Mouse (Mus musculus) C2C12 (cell line): ENCODE measurements around the gene Bpgm. TPM values are rescaled to one million over a fixed set of nuclear protein-coding genes. Genes with fewer than 3 reads are reported as not detected.

Experiments
- H3K27me3 ChIP-seq: one replicate; pipeline ENCODE4 v1.6.1; 2011; ENCODE audit not compliant: control insufficient read depth, insufficient read depth, insufficient read length
- H3K36me3 ChIP-seq: one replicate; pipeline ENCODE4 v1.6.1; 2011; ENCODE audit not compliant: control insufficient read depth, insufficient read depth
- H3K4me3 ChIP-seq: one replicate; pipeline ENCODE4 v1.5.1; 2011; ENCODE audit warnings: mild to moderate bottlenecking, control low read depth; ENCODE audit not compliant: poor library complexity, insufficient read depth, severe bottlenecking
- H3K79me2 ChIP-seq: one replicate; pipeline ENCODE4 v1.6.1; 2011; ENCODE audit not compliant: control insufficient read depth, insufficient read depth
- H3K79me3 ChIP-seq: one replicate; pipeline ENCODE4 v1.6.1; 2011; ENCODE audit warnings: low read depth, control low read depth
- H3ac ChIP-seq: one replicate; pipeline ENCODE3; 2011; ENCODE audit warnings: low read depth; ENCODE audit not compliant: control insufficient read depth, insufficient read length
- CEBPB ChIP-seq: IDR thresholded peaks from one replicate; pipeline ENCODE4 v1.6.1; 2011; ENCODE audit warnings: low read depth, mild to moderate bottlenecking, control low read depth, moderate library complexity
- CTCF ChIP-seq: IDR thresholded peaks from one replicate; pipeline ENCODE4 v1.5.1; 2011; ENCODE audit not compliant: control insufficient read depth, insufficient read depth, insufficient read length
- FOSL1 ChIP-seq: IDR thresholded peaks from one replicate; pipeline ENCODE4 v1.8.0; 2011; ENCODE audit warnings: mild to moderate bottlenecking, low read length; ENCODE audit not compliant: poor library complexity, insufficient read depth, severe bottlenecking
- MAX ChIP-seq: IDR thresholded peaks from one replicate; pipeline ENCODE4 v1.6.1; 2011; ENCODE audit warnings: mild to moderate bottlenecking, control low read depth
- MYOD1 ChIP-seq: IDR thresholded peaks from one replicate; pipeline ENCODE4 v1.6.1; 2011; ENCODE audit warnings: low read depth; ENCODE audit not compliant: control insufficient read depth, insufficient read length
- MYOG ChIP-seq: IDR thresholded peaks from one replicate; pipeline ENCODE4 v1.6.1; 2011; ENCODE audit not compliant: control insufficient read depth, insufficient read length; ENCODE audit errors: extremely low read depth
- USF1 ChIP-seq: IDR thresholded peaks from one replicate; pipeline ENCODE4 v1.6.1; 2011; ENCODE audit warnings: low read depth, mild to moderate bottlenecking, control low read depth, moderate library complexity
- polyA plus RNA-seq: library from polyadenylated mRNA; unstranded; fragments of >200 nt; fragmentation: generic; extraction: Trizol; gene quantifications from one replicate; pipeline ENCODE4 v1.2.1, GENCODE M21; 2012; ENCODE audit warnings: missing spikeins

Bpgm gene
- polyA plus RNA-seq, 1 experiment = 16.1 TPM

DNA sequence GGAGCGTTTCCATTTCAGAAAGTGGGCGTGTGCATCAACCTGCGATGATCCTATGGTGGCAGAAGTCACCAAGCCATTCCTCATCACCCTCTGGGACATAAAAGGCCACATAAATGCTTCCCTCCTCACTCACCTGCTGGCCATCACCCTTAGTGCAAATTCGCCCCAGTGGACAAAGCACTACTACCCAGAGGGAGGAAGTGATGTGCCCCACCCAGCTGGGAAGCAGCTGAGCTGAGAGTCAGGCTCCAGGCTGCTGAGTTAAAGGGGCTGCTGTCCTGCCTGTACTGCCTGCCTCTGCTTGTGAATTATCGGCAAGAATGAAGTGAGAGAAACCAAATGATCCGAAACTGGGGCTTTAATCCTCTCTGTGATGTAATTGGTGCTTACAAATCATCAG, 49.9 kb downstream of the Bpgm start:
- Histone ChIP-seq H3K4me3 (no peak overlapping the region), H3K79me3 (no peaks in the 10 kb centered on the region), H3K36me3 (no peaks in the 10 kb centered on the region), H3K79me2 (no peaks in the 10 kb centered on the region), H3ac (no peak overlapping the region), H3K27me3 (no peaks in the 10 kb centered on the region)
- TF ChIP-seq MYOD1 (no peak), FOSL1 (no peak), MAX (no peak), USF1 (no peak), CEBPB (no peak), CTCF (no peak), MYOG (no peak)

DNA sequence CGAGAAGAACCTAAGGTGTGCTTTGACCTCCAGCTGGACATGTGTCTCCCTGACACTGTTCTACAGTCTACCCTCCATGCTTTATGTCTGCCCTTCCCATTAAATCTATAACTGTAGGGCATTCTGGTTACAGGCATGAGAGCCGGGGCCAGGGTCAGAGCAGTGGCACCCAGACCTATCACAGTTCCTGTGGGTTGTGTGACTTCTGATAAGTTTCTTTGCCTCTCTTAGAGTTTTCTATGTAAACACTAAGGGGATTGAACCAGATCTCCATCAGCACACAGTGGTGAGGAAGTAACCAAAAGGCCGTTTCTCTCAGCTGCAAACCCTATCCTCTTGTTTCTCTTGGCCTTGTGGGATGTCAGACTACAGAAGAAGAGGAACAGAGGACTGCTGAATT, 50.4 kb downstream of the Bpgm start:
- H3K27me3 ChIP-seq = no peaks in the 10 kb centered on the region
- H3K4me3 ChIP-seq = no peak overlapping the region
- H3ac ChIP-seq = no peak overlapping the region
- no peaks in the 10 kb centered on the region for H3K79me2 ChIP-seq
- no peaks in the 10 kb centered on the region for H3K79me3 ChIP-seq
- no peaks in the 10 kb centered on the region for H3K36me3 ChIP-seq
- TF ChIP-seq CEBPB (no peak), MYOD1 (no peak), CTCF (no peak), MAX (no peak), MYOG (no peak), USF1 (no peak), FOSL1 (no peak)

DNA sequence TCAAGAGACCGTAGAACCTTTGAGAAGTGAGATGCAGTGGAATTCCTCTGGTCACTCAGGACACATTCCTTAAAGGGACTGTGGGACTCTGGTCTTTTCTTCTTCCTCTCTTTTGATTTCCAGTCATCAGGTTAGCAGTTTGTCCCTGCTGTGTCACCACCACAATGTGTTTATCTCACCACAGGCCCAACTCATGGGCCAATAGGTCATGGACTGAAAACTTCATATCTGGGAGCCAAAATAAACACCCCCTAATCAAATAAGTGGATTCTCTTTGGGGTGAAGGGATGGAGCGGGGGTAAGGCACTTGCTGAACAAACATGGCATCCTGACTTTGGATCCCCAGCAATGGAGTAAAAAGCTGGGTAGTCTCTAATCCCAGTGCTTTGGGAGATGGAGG, 52.1 kb downstream of the Bpgm start:
- Histone ChIP-seq H3K4me3 (no peak overlapping the region), H3K79me2 (no peaks in the 10 kb centered on the region), H3ac (no peak overlapping the region), H3K79me3 (no peaks in the 10 kb centered on the region), H3K36me3 (no peaks in the 10 kb centered on the region), H3K27me3 (no peaks in the 10 kb centered on the region)
- TF ChIP-seq MYOG = no peak
- TF ChIP-seq MYOD1 = no peak
- no peak for TF ChIP-seq CEBPB
- TF ChIP-seq USF1 = no peak

DNA sequence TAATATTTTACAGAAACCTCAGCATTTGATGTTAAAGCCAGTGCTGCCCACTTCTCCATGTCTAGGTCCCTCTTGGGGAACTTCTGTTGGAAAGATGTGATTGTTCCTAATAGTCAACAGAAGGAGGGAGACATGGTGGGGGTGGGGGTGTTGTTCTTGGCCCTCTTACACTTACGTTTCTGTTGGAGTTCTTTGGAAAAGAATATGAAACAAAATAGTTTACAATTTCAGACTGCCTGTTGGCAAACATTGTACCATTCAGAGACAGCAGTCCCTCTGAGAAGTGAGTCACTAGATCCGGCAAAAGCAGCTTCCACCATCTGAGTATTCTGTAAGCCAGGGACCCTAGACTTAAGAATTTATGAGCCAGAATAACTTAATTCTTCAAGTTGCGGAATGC, 54.0 kb downstream of the Bpgm start:
- Histone ChIP-seq H3K27me3 (no peaks in the 10 kb centered on the region), H3K79me3 (no peaks in the 10 kb centered on the region), H3ac (no peak overlapping the region), H3K36me3 (no peaks in the 10 kb centered on the region), H3K4me3 (no peak overlapping the region), H3K79me2 (no peaks in the 10 kb centered on the region)
- TF ChIP-seq CTCF = no peak
- no peak for TF ChIP-seq MYOD1
- no peak for TF ChIP-seq USF1
- TF ChIP-seq MYOG = no peak
- TF ChIP-seq FOSL1 = no peak
- TF ChIP-seq CEBPB = no peak

DNA sequence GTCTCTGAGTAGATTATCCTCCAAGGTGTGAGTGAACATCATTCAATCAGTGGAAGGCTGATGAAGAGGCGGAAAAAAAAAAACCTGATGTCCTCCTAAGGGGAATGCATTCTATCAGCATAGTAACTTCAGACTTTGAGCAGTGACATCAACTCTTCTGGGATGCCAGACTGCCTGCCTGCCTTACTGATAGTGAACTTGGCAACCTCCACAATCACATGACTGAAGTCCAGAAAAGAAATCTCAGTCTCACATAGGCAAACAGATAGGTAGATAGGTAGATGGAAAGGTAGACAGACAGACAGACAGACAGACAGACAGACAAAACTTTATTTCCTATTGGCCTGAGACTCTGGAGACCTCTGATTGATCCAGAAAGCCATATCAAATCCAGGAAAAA, 57.0 kb downstream of the Bpgm start:
- no peak overlapping the region for H3K4me3 ChIP-seq
- H3K36me3 ChIP-seq = no peaks in the 10 kb centered on the region
- H3K27me3 ChIP-seq = no peaks in the 10 kb centered on the region
- H3K79me2 ChIP-seq = no peaks in the 10 kb centered on the region
- no peaks in the 10 kb centered on the region for H3K79me3 ChIP-seq
- no peak for TF ChIP-seq FOSL1
- no peak for TF ChIP-seq CTCF
- no peak for TF ChIP-seq USF1
- H3ac ChIP-seq = no peak overlapping the region

DNA sequence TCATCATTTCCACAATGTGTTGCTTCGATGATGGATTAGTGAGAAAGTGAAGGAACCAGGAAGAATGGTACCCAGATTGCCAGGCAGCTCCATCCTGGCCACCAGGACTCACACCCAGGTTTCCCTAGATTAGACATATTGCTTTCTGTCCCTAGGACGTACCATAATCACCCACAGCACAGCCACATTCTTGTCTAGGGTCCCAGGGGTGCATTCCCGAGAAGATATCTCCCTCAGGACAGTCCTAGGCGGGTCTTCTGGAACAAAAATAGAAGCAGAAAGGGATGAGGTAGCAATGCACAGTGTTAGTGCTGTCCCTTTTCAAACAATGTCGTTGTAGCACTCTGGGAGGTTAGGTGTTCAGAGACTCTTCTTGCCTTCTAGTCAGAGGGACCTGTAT, 57.9 kb downstream of the Bpgm start:
- Histone ChIP-seq H3K27me3 (no peaks in the 10 kb centered on the region), H3K79me2 (no peaks in the 10 kb centered on the region), H3ac (no peak overlapping the region), H3K79me3 (no peaks in the 10 kb centered on the region), H3K36me3 (no peaks in the 10 kb centered on the region), H3K4me3 (no peak overlapping the region)
- no peak for TF ChIP-seq CEBPB
- TF ChIP-seq MYOD1 = no peak
- no peak for TF ChIP-seq FOSL1

DNA sequence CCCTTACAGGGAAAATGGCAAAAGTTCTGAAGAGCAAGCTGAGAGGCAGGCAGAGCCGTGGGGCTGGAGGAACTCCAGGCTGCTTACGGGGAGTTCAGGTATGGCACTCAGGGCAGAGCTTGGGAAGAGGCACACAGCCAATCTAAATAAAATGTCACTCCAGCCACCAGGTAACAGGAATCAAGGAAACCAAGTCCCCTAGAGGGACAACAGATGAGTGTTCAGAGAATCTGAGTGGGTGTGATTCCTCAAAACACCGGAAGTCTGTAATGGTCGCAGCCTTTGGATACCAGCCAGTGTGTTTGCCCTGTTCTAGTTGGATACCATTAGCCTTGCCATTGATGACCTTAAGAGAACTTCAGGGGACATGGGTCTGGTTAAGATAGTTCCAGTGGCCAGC, 66.9 kb downstream of the Bpgm start:
- no peak overlapping the region for H3K4me3 ChIP-seq
- no peaks in the 10 kb centered on the region for H3K79me2 ChIP-seq
- no peaks in the 10 kb centered on the region for H3K79me3 ChIP-seq
- H3ac ChIP-seq = no peak overlapping the region
- TF ChIP-seq CTCF (no peak), MAX (no peak), MYOG (no peak)
- no peaks in the 10 kb centered on the region for H3K27me3 ChIP-seq
- no peaks in the 10 kb centered on the region for H3K36me3 ChIP-seq
